Mouse (Mus musculus): ENCODE measurements around the gene Ugt1a10.
"Not testable (repeated sequence)": the region's sequence is repeated elsewhere in the genome, so short reads cannot be mapped to it uniquely, and the experiment has no call there.

The Ugt1a10 gene

GRCm38 (mm10) chr1:88215466-88216380 is 160.5 kb downstream of the Ugt1a10 start:
- DNase-seq (ENCODE audit: low spot score), result no peak

GRCm38 (mm10) chr1:88216551-88216950 is 161.4 kb downstream of the Ugt1a10 start:
- no peak for DNase-seq (ENCODE audit: low spot score)

GRCm38 (mm10) chr1:88217144-88217543 is 162.0 kb downstream of the Ugt1a10 start:
- no peak for DNase-seq (ENCODE audit: low spot score)

GRCm38 (mm10) chr1:88217576-88217975 is 162.4 kb downstream of the Ugt1a10 start:
- no peak for DNase-seq (ENCODE audit: low spot score)

GRCm38 (mm10) chr1:88218051-88218450 is 162.9 kb downstream of the Ugt1a10 start:
- DNase-seq (ENCODE audit: low spot score), result no peak

- DNase-seq (ENCODE audit: low spot score), result no peak
Measured at GRCm38 (mm10) chr1:88218591-88218990, 163.4 kb downstream of the Ugt1a10 start.

GRCm38 (mm10) chr1:88219054-88219453 is 163.9 kb downstream of the Ugt1a10 start:
- no peak for DNase-seq (ENCODE audit: low spot score)

- DNase-seq (ENCODE audit: low spot score), result peak; percentile 29
Measured at GRCm38 (mm10) chr1:88220336-88220735, 165.1 kb downstream of the Ugt1a10 start.

- no peak for DNase-seq (ENCODE audit: low spot score)
Measured at GRCm38 (mm10) chr1:88222216-88222615, 167.0 kb downstream of the Ugt1a10 start.

GRCm38 (mm10) chr1:88223011-88223515 is 167.9 kb downstream of the Ugt1a10 start:
- not testable (repeated sequence) for DNase-seq (ENCODE audit: low spot score)

GRCm38 (mm10) chr1:88223591-88223990 is 168.4 kb downstream of the Ugt1a10 start:
- DNase-seq (ENCODE audit: low spot score), result peak; percentile 36

GRCm38 (mm10) chr1:88224029-88224776 is 169.0 kb downstream of the Ugt1a10 start:
- DNase-seq (ENCODE audit: low spot score), result peak; percentile 71

- not testable (repeated sequence) for DNase-seq (ENCODE audit: low spot score)
Measured at GRCm38 (mm10) chr1:88225301-88225700, 170.1 kb downstream of the Ugt1a10 start.

GRCm38 (mm10) chr1:88225741-88226140 is 170.6 kb downstream of the Ugt1a10 start:
- peak; percentile 12 for DNase-seq (ENCODE audit: low spot score)

GRCm38 (mm10) chr1:88226670-88227379 is 171.6 kb downstream of the Ugt1a10 start, which contains the start of gene Mroh2a:
Gene Mroh2a, plus strand, starts transcription at chr1:88226986.
- peak; percentile 24 for DNase-seq (ENCODE audit: low spot score)

- DNase-seq (ENCODE audit: low spot score), result no peak
Measured at GRCm38 (mm10) chr1:88227482-88227881, 172.3 kb downstream of the Ugt1a10 start.

GRCm38 (mm10) chr1:88228121-88228520 is 172.9 kb downstream of the Ugt1a10 start:
- peak; percentile 24 for DNase-seq (ENCODE audit: low spot score)

GRCm38 (mm10) chr1:88229566-88229965 is 174.4 kb downstream of the Ugt1a10 start:
- DNase-seq (ENCODE audit: low spot score), result no peak

- DNase-seq (ENCODE audit: low spot score), result no peak
Measured at GRCm38 (mm10) chr1:88229986-88230385, 174.8 kb downstream of the Ugt1a10 start.

GRCm38 (mm10) chr1:88230421-88230820 is 175.2 kb downstream of the Ugt1a10 start:
- DNase-seq (ENCODE audit: low spot score), result no peak

- DNase-seq (ENCODE audit: low spot score), result no peak
Measured at GRCm38 (mm10) chr1:88230981-88231802, 176.0 kb downstream of the Ugt1a10 start.

Data from urinary bladder, postnatal 25 days (tissue).